Mouse (Mus musculus) large intestine, adult 2 months (tissue): ENCODE results near the gene Ing4. TPM values are rescaled to one million over a fixed set of nuclear protein-coding genes. Genes with fewer than 3 reads are reported as not detected.
A peak's percentile ranks its signal among the peaks of the same experiment; 100 is the strongest.
"Not testable (repeated sequence)": the region's sequence is repeated elsewhere in the genome, so short reads cannot be mapped to it uniquely, and the experiment has no call there.

Experiments
- DNase-seq: peaks from one replicate; pipeline ENCODE4 v3.0.0-alpha.2; 2012; ENCODE audit warnings: low read depth, low spot score
- WGBS: fragments of 180-500 bp; shearing (Covaris S2); methylation state at CpG from one replicate; pipeline ENCODE4 v1.1.7; 2018; 5-methylcytosine and 5-hydroxymethylcytosine counted together
- polyA plus RNA-seq: library from polyadenylated mRNA; depleted of rRNA; stranded (reverse); fragments of >200 nt; gene quantifications from 2 replicates; pipeline ENCODE4 v1.2.3, GENCODE M21; 2012; rRNA removed

Gene Ing4
- 42.5 and 43.1 TPM in 2 replicates for polyA plus RNA-seq

DNA sequence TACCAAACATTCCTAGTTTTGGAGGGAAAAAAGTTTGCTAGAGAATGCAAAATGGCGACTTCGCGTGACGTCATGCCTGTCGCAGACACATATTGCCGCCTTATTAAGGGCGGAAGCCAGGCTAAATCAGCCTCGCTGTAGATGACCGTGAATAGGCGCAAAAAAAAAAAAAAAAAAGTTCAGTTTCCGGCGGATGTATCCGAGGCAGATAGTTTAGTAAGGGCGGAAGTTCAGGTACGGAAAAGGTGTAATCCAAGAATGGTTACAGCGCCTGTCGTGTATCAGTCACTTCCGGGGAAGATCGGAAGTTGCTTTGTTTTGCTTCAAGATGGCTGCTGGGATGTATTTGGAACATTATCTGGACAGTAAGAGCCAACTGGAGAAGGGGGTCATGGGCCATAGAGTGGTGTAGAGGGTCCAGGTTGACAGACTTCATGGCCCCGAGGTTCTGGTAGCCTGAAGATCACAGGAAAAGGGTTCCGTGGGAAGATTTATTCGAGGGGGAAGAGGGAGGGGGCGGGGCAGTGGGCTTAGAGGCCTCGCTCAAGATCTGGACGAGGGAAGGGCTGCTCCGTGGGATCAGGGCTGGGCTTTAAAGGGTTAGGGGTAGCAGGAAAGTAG lies at the start of gene Ing4:
Ing4 (plus strand) TSS at position 228 of the 621 bp plus-strand sequence.
- DNase-seq: peak; percentile 89
- under 1% methylated on average over 26 of the region's 26 CpGs for WGBS

DNA sequence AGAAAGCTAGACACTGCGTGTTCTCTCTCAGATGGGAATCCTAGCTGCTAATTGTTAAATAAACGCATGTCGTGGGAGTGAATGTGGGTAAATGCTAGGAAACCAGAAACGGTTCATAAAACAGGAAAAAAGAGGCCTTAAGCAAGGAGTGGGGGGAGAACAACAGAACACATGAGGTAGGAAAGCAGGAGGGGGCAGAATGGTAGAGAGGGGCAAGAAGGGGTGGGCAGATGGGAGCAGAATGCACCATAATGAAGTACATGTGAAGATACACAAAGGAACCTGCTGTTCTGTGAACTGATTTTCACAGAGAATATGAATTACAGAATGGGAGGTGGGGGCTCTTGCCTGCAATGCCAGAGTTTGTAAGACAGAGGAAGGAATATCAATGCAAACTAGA lies 47.3 kb upstream of the Ing4 start:
- no peak for DNase-seq
- WGBS: 71% methylated on average over 4 of the region's 4 CpGs

DNA sequence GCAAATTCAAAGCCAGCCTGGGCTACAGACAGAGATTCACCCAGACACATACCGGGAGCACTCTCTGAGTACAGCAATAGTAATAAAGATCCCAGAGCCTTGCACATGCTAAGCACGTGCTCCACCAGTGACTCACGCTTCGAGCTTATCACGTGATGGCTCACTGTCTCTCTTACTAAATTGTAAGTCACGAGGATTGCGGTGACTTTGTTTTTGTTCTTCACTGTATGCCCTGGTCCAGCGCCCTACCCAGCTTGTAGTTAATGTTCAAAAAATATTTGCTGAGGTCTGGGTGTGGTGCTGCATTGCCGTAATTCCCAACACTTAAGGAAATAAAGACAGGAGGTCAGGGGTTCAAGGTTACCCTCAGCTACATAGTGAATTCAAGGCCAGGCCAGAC lies 46.2 kb upstream of the Ing4 start:
- peak; percentile 87 for DNase-seq
- WGBS: 34% methylated on average over 9 of the region's 9 CpGs

DNA sequence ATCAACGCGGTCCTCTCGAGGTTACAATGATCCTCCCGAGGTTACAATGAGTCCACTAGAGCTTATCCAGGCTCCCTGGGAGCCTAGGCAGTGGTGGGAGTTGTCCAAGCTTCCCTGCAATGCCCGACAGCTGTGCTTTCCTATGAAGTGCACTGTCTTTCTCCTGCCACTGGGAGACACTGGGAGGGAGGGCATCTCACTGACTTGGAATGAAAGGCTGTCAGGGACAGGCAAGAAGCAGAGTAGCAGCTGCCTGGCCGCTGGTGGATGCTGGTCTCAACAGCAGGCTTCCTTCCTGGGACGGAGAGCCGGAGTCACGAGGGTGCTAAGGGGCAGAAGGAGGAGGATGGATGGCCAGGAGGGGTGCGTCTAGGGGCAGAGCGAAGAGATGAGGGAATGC lies 45.7 kb upstream of the Ing4 start:
- no peak for DNase-seq
- WGBS: 22% methylated on average over 11 of the region's 11 CpGs

DNA sequence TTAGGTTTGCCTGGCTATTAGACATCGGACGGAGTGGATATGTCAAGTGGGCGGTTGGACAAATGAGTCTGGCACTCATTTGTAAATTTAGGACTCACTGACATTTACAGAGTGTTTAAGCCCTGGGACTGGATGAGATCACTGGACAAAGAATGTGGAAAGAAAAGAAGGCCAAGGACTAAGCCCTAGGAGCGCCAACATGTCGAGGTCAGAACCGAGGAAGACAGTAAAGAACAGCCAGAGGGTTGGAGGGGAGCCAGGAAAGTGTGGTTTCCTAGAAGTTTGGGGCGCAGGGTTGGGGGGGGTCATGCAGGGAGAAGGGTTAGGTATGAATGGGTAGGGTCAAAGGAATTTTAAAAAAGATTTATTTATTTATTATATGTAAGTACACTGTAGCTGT lies 44.3 kb upstream of the Ing4 start:
- no peak for DNase-seq
- WGBS: 67% methylated on average over 7 of the region's 7 CpGs

DNA sequence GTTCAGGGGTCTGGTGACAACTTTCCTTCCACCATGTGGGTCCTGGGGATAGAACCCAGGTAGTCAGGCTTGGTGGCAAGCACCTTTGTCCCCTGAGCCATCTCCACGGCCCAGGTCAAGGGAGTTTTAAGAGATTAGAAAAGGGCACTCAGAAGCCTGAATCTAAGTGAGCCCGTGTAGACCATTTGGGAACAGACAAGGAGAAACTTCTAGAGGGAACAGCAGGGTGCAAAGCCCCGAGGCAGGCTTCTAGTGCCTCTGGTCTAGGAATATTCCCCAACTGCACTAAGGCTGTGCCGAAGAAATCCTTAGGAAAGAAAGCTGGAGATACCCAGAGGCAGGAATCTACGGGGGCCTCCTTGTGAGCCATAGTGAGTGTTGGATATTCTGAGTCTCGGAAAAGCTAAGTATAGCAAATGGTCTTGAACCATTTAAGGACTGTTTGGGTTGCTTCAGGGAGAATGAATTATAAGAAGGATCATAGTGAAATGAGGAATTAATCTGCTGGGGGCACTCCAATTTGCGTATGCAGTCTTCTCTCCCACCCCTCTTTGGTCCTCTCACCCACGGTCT lies 43.6 kb upstream of the Ing4 start:
- DNase-seq: no peak
- WGBS: 65% methylated on average over 8 of the region's 8 CpGs

DNA sequence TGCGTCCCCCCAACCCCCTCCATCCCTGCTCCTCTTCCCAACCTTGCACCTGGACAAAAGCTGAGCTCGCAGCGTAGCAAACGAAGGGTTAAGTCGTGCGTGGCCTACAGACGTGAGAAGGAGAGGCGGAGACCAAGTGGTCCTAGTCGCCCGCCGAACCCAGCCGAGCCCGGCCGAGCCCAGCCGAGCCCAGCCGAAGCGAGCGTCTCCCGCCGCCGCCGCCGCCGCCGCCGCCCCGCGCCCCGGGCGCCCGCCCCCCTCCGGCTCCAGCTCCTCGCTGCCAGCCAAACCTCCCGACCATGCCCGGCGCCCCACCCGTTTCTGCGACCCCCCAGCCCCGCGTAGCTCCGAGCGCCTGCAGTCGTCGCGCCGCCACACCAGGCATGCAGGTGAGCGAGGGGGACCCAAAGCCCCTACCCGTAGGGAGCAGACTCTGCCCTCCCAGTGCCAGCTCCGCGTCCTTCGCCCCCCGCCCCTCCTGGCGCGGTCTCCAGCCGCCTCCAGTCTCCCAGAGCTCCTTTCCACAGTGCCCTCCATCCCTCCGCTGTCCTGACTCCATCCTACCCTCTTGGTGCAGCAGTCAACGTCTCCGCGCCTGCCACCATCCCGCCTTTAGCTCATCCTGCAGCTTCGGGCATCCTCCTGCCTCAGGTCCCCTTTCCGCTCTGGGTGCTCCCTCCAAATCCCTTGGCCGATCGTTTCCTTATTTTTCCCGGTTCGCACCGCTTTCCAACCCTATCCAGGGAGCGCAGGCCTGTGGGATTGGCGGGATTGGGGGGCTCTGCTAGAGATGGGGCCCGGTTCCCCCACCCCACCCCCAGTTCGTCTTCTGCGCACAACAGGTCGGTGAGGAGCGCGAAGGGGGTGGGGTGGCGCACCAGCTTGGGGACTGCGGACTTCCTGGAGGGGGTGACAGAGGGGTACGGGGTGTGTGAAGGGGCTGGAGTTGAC lies 42.7 kb upstream of the Ing4 start, which contains the start of gene Pianp:
Pianp (plus strand) TSS at position 144 of the 951 bp plus-strand sequence.
- 1% methylated on average over 73 of the region's 78 CpGs for WGBS
- no peak for DNase-seq

DNA sequence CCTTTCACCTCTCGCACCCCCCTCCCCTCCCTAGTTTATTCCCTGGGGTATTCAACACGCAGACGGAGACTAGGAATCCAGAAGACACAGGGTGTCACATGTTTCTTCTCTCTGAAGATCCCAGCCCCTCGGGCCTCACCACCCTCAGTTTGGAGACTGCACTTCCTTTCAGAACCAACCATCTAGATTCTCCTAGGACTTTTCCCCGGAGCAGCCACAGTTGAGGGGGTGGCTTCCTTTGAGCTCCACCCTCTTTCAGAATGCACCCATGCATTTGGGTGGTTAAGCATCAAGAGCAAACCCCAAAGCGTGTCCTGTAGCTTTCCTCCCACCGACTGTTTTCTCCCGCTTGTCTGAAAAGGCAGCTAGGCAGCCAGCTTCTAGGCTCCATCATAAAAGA lies 41.5 kb upstream of the Ing4 start:
- WGBS: 11% methylated on average over 8 of the region's 8 CpGs
- DNase-seq: no peak

DNA sequence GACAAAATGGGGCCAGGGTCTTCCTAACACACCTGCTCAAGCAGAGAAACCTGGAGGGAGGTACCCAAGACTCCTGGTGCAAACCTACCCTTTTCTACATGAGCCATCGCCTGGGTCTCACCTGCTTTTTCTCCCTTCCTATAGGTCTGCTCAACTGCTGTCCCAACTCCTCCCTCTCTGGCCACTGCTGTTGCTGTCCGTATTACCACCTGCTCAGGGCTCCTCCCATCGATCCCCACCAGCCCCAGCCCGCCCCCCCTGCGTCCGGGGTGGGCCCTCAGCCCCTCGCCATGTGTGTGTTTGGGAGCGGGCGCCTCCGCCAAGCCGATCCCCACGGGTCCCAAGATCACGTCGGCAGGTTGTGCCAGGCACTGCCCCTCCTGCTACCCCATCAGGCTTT lies 40.5 kb upstream of the Ing4 start:
- WGBS: 38% methylated on average over 14 of the region's 14 CpGs
- DNase-seq: no peak

DNA sequence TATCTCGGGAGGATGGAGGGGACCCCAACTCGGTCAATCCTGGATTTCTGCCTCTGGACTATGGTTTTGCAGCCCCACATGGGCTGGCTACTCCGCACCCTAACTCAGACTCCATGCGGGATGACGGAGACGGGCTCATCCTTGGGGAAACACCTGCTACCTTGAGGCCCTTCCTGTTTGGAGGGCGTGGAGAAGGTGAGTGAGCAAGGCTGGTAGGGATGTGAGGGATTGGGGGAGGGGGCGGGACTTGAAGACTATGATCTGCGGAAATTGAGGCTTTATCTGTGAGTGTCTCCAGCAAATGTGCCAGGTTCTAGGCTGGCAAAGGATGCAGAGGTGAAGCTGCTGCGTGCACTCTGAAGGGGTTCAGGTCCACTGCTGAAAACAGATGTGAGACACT lies 40.0 kb upstream of the Ing4 start:
- 31% methylated on average over 10 of the region's 10 CpGs for whole genome bisulfite sequencing

DNA sequence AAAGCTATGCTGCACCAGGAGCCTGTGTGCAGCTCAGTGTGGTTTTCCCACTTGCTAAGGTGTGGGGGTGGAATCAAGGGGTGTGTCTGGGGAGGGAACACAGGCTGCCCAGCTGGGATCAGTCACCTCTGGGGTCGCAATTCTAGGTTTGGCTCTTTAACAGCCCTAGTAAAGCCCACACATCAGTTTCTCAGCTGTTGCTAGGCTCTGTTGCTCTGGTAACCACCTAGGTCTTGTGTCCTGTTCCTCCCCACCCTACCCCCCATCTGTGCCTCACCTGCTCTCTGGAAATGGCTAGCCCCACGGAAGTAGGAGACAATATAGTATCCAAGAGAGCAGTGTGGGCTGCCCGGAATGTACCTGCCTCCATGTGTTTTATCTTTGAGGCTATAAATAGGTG lies 35.9 kb upstream of the Ing4 start:
- WGBS: 14% methylated on average over 3 of the region's 3 CpGs
- no peak for DNase-seq

More for the DNA sequence above, 40.0 kb upstream of the Ing4 start:
- no peak for DNase-seq

DNA sequence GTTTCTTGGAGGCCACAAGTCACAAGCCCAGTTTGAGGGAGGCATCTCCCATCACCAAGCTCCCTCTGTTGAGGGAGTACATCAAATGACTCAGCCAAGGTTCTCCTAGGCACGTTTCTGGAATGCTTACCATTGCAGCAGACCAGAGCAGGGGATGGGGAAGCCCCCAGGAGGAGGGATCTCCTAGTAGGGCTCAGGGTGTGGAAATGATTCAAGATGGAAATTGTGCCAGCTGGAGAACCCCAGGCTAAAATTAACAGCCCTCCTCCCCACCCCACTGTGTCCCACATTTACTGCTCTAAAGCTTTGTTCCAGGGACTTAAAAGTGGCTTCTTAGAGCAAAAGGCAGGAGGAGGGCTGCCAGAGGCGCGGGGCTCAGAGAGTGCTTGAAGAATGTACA lies 34.5 kb upstream of the Ing4 start:
- 45% methylated on average over 3 of the region's 3 CpGs for WGBS

DNA sequence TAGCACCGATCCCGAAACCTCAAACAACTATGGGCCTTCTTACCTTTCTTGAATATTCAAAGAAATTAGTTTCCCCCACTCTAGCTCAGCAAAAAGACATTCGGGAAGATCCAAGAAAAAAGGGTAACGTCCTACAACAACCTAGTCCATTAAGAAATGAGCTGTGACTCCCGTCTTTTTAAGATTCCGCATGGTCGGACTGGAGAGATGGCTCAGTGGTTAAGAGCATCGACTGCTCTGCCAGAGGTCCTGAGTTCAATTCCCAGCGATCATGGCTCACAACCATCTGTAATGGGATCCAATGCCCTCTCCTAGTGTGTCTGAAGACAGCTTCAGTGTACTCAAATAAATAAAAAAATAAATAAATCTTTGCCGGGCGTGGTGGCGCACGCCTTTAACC lies 31.5 kb upstream of the Ing4 start:
- DNase-seq: no peak
- WGBS: 44% methylated on average over 13 of the region's 13 CpGs

More for the DNA sequence above, 34.5 kb upstream of the Ing4 start:
- DNase-seq: no peak

DNA sequence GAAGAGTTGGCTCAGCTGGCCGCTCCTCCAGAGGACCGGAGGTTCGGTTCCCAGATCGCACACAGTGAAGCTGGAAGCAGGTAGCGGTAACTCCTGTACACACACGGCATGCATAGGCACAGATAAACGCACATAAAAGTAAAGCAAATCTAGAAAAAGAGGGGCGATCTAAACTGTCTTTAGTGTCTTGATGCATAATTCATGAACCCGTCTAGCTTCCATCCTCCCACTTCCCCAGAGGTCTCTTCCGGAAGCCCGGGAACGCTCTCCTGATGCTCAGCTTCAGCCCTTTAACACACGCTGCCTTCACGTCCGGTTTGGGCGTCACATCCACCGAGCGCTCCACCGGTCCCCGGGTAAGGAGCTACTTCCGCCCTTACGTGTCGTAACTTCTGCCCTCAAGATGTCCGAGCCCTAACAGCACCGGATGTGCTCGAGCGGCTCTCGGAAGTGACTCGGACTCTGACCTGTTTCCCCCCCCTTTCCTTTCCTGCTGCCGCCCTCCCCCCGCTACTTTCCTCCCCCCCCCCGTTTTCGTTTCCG lies 30.9 kb upstream of the Ing4 start:
- DNase-seq: peak; percentile 93
- 2% methylated on average over 33 of the region's 34 CpGs for WGBS

DNA sequence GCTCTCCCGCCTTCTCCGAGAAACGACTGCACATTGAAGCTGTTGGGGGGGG lies 30.6 kb upstream of the Ing4 start, which contains the start of gene Zfp384:
Zfp384 (plus strand) TSS at position 17 of the 52 bp plus-strand sequence.
- no peak for DNase-seq
- 0% methylated on average over 3 of the region's 3 CpGs for WGBS

DNA sequence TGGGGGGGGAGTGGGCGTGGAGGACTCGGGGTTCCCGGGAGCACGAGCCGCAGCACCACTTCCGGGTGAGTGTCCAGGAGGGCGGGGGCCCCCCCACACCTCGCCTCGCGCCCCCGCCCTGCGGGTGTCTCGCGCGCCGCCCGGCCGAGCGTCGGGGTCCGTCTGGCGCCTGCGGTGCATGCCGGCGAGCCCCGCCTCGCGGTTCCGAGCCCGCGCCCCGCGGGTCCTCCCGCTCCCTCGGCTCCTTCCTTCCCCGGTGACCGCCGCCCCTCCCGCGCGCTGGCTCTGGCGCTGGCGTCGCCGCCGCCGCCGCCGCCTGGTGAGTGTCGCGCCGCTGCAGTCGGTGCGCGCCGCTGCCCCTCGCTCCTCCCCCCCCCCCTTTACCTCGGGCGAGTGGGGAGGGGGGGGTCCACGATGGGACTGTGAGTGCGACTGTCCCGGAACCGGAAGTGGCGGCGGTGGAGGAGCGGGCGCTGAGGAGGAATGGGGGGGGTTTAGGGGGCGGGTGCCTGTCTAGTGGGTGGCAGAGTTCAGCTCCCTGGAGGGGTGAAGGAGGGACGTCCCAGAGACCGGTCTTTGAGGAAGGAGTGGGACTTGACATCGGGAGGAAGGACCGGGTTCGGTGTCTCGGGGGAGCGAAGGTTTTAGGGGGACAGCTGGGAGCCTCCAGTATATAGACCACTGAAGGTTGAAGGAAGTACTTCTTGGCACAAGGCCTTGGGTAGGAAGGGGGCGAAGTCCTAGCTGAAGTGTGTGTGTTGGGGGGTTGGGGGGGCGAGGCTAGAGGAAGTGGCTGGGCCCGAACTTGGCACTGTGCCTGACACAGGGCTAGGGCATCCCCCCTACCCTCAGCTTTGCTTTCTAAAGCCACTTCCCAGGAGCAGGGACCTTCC lies 30.1 kb upstream of the Ing4 start:
- under 1% methylated on average over 73 of the region's 78 CpGs for WGBS
- no peak for DNase-seq

DNA sequence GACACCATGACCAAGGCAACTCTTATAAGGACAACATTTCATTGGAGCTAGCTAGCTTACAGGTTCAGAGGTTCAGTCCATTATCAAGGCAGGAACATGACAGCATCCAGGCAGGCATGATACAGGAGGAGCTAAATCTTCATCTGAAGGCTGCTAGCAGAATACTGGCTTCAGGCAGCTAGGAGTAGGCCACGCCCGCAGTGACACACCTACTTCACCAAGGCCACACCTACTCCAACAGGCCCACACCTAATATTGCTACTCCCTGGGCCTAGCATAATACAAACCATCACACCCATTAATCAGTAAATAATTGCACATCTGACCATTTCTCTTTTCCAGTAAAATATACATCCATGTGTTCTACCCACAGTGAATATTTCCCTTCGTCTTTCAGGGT lies 21.9 kb upstream of the Ing4 start:
- WGBS: 84% methylated on average over 3 of the region's 3 CpGs
- DNase-seq: no peak

DNA sequence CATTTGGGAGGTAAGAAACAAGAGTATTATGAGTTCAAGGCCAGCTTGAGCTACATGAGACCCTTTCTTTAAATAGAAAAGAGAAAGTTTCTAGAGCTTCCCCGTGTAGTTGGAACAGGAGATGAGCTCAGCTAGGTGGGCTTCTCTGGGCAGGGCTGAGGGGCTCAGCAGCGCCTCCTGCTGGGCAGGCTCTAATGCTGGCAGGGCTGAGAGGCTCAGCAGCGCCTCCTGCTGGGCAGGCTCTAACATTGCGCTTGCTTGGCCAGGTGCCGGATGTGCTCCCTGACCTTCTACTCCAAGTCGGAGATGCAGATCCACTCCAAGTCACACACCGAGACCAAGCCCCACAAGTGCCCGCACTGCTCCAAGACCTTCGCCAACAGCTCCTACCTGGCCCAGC lies 9.0 kb upstream of the Ing4 start:
- DNase-seq: not testable (repeated sequence)
- WGBS: 39% methylated on average over 8 of the region's 9 CpGs

DNA sequence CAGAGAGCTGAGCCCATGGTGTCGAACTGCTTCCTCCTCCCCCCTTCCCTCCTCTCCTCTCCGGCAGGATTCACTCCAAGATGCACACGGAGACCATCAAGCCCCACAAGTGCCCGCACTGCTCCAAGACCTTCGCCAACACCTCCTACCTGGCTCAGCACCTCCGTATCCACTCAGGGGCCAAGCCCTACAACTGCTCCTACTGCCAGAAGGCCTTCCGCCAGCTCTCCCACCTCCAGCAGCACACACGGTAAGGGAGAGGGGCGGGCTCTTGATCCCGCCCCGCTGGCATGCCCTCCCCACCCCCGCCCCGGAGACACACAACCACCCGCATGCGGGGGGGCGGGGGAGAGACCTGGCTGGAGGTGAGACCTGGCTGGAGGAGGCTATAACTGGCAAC lies 8.0 kb upstream of the Ing4 start:
- WGBS: 82% methylated on average over 16 of the region's 16 CpGs

DNA sequence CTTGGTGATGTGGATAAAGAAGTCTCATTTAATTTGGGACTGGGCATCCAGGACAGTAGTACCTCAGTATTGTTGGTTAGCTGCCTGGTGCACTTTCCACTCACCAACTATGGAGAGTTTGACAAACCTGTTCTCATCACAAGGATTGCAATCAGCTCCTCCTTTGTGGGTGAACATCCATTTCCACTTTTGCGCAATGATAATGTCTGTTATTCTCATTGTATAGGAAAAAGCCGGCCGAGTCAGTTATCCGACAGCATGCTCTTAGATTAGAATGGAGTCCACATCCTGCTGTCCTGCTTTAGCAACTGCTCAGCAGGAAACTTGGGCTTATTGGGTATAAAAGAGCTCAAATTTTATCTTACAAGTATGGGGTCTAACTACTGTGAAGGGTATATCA lies 894 bp upstream of the Ing4 start:
- no peak for DNase-seq
- WGBS: 96% methylated on average over 4 of the region's 4 CpGs

More for the DNA sequence above, 8.0 kb upstream of the Ing4 start:
- DNase-seq: no peak
